Mouse (Mus musculus): Measurements from ENCODE around the gene Tacr2. TPM values are rescaled to one million over a fixed set of nuclear protein-coding genes. Genes with fewer than 3 reads are reported as not detected.

Gene Tacr2
- polyA plus RNA-seq, 1 experiment from 2014 or later, result 0.98 TPM

- no peaks in the 10 kb centered on the region for H3K9me3 ChIP-seq (ENCODE audit: control insufficient read depth, low read length)
- H3K4me2 ChIP-seq (ENCODE audit: low read depth, low read length), result no peak overlapping the region
- no peak overlapping the region for H3K9ac ChIP-seq (ENCODE audit: low read depth, low read length)
- WGBS, result 76% methylated on average over 3 of the region's 3 CpGs
- H3K27ac ChIP-seq (ENCODE audit: low read length), result no peak overlapping the region
- H3K27me3 ChIP-seq (replicated peaks; ENCODE audit: control insufficient read depth, insufficient read depth, low read length), result no peaks in the 10 kb centered on the region
- H3K36me3 ChIP-seq (ENCODE audit: control insufficient read depth, insufficient read depth, low read length), result no peaks in the 10 kb centered on the region
- H3K4me1 ChIP-seq (ENCODE audit: control insufficient read depth, insufficient read depth, low read length), result peaks cover 31% of the 10 kb centered on the region
- no peak for ATAC-seq
- no peak overlapping the region for H3K4me3 ChIP-seq (ENCODE audit: low read length)
Observed at GRCm38 (mm10) chr10:62231811-62232210, 20.4 kb upstream of the Tacr2 start.

- Histone ChIP-seq H3K4me3 (ENCODE audit: low read length) (no peak overlapping the region), H3K27me3 (replicated peaks; ENCODE audit: control insufficient read depth, insufficient read depth, low read length) (no peaks in the 10 kb centered on the region), H3K9me3 (ENCODE audit: control insufficient read depth, low read length) (no peaks in the 10 kb centered on the region), H3K4me2 (ENCODE audit: low read depth, low read length) (no peak overlapping the region), H3K9ac (ENCODE audit: low read depth, low read length) (no peak overlapping the region), H3K27ac (ENCODE audit: low read length) (no peak overlapping the region), H3K36me3 (ENCODE audit: control insufficient read depth, insufficient read depth, low read length) (no peaks in the 10 kb centered on the region), H3K4me1 (ENCODE audit: control insufficient read depth, insufficient read depth, low read length) (peaks cover 13% of the 10 kb centered on the region; the same call in 1 of the 2 replicates)
- WGBS, result 89% methylated on average over 6 of the region's 6 CpGs
- ATAC-seq, result no peak
Observed at GRCm38 (mm10) chr10:62236165-62236564, 16.1 kb upstream of the Tacr2 start.

- H3K9me3 ChIP-seq (ENCODE audit: control insufficient read depth, low read length), result no peaks in the 10 kb centered on the region
- H3K9ac ChIP-seq (ENCODE audit: low read depth, low read length), result no peak overlapping the region
- no peaks in the 10 kb centered on the region for H3K27me3 ChIP-seq (replicated peaks; ENCODE audit: control insufficient read depth, insufficient read depth, low read length)
- H3K4me2 ChIP-seq (ENCODE audit: low read depth, low read length), result no peak overlapping the region
- ATAC-seq, result no peak
- no peak overlapping the region for H3K27ac ChIP-seq (ENCODE audit: low read length)
- no peak overlapping the region for H3K4me3 ChIP-seq (ENCODE audit: low read length)
- no peaks in the 10 kb centered on the region for H3K36me3 ChIP-seq (ENCODE audit: control insufficient read depth, insufficient read depth, low read length)
- peaks cover 10% of the 10 kb centered on the region; the same call in 1 of the 2 replicates for H3K4me1 ChIP-seq (ENCODE audit: control insufficient read depth, insufficient read depth, low read length)
- WGBS, result 79% methylated on average over 10 of the region's 10 CpGs
Observed at GRCm38 (mm10) chr10:62237205-62237604, 15.0 kb upstream of the Tacr2 start.

- H3K9ac ChIP-seq (ENCODE audit: low read depth, low read length), result no peak overlapping the region
- WGBS, result 95% methylated on average over 3 of the region's 3 CpGs
- no peaks in the 10 kb centered on the region for H3K27me3 ChIP-seq (replicated peaks; ENCODE audit: control insufficient read depth, insufficient read depth, low read length)
- H3K36me3 ChIP-seq (ENCODE audit: control insufficient read depth, insufficient read depth, low read length), result no peaks in the 10 kb centered on the region
- H3K4me1 ChIP-seq (ENCODE audit: control insufficient read depth, insufficient read depth, low read length), result no peaks in the 10 kb centered on the region
- H3K4me2 ChIP-seq (ENCODE audit: low read depth, low read length), result no peak overlapping the region
- no peak for ATAC-seq
- H3K27ac ChIP-seq (ENCODE audit: low read length), result no peak overlapping the region
- H3K4me3 ChIP-seq (ENCODE audit: low read length), result no peak overlapping the region
- no peaks in the 10 kb centered on the region for H3K9me3 ChIP-seq (ENCODE audit: control insufficient read depth, low read length)
Observed at GRCm38 (mm10) chr10:62238688-62239087, 13.6 kb upstream of the Tacr2 start.

DNA sequence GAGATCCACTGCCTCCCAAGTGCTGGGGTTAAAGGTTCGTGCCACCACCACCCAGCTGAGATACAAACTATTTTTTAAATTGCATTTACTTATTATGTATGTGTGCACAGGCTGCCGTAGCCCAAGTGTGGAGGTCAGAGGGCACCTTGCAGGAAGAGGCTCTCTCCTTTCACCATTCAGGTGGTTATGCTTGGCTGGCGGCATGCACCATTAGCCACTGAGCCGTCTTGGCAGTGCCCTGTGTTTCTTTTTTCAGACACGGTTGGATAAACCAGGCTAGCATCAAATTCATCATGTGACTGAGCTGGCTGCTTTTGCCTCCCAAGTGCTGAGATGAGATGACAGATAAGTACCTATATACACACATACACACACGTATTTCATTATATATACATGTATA, 13.0 kb upstream of the Tacr2 start:
- no peak overlapping the region for H3K9ac ChIP-seq (ENCODE audit: low read depth, low read length)
- WGBS, result 48% methylated on average over 6 of the region's 6 CpGs
- H3K4me2 ChIP-seq (ENCODE audit: low read depth, low read length), result no peak overlapping the region
- H3K4me1 ChIP-seq (ENCODE audit: control insufficient read depth, insufficient read depth, low read length), result no peaks in the 10 kb centered on the region
- no peaks in the 10 kb centered on the region for H3K27me3 ChIP-seq (replicated peaks; ENCODE audit: control insufficient read depth, insufficient read depth, low read length)
- no peak for ATAC-seq
- no peaks in the 10 kb centered on the region for H3K9me3 ChIP-seq (ENCODE audit: control insufficient read depth, low read length)
- no peak overlapping the region for H3K27ac ChIP-seq (ENCODE audit: low read length)
- H3K36me3 ChIP-seq (ENCODE audit: control insufficient read depth, insufficient read depth, low read length), result no peaks in the 10 kb centered on the region
- no peak overlapping the region for H3K4me3 ChIP-seq (ENCODE audit: low read length)

DNA sequence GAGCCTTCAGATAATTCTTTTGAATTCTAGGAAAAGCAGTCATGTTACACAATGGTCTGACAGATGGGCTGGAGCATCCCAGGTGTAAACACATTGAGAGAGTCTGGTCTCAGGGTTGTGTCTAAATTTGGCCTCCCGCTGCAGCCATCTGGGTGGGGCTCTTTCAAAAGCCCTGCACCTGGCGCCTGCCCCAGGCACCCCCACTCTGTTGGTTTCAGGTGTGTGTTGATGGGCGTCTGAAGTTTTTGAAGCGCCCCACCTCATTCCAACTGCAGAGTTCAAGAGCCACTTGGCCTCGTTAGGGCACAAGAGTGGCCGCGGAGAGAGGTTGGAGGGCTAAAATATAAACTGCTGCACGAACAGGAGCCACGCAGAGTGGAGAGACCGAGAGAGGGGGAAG, 9.9 kb upstream of the Tacr2 start:
- Histone ChIP-seq H3K4me1 (ENCODE audit: control insufficient read depth, insufficient read depth, low read length) (no peaks in the 10 kb centered on the region), H3K27me3 (replicated peaks; ENCODE audit: control insufficient read depth, insufficient read depth, low read length) (no peaks in the 10 kb centered on the region), H3K9ac (ENCODE audit: low read depth, low read length) (no peak overlapping the region), H3K36me3 (ENCODE audit: control insufficient read depth, insufficient read depth, low read length) (no peaks in the 10 kb centered on the region), H3K4me3 (ENCODE audit: low read length) (no peak overlapping the region), H3K27ac (ENCODE audit: low read length) (no peak overlapping the region), H3K4me2 (ENCODE audit: low read depth, low read length) (no peak overlapping the region), H3K9me3 (ENCODE audit: control insufficient read depth, low read length) (no peaks in the 10 kb centered on the region)
- no peak for ATAC-seq
- WGBS, result 56% methylated on average over 10 of the region's 10 CpGs

DNA sequence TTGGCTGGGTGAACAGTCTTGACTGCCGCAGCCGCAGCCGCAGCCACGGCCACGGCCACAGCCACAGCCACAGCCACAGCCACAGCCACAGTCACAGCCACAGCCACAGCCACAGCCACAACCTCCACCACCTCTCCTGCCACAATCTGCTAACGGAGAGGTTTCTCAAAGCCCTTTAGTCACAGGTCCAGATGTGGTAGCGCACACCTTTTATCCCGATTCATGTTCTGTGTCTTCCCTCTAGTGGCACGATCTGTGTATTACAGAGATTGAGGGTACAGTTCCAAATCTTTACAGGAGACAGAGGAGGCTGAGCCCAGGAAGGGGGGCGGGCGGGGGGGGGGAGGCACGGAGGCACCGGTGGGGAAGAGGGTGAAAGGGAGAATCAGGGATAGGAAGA, 9.3 kb upstream of the Tacr2 start:
- 0 out of 2 replicates have a peak, but pooled peaks cover 3% of the 10 kb centered on the region for H3K4me1 ChIP-seq (ENCODE audit: control insufficient read depth, insufficient read depth, low read length)
- H3K4me2 ChIP-seq (ENCODE audit: low read depth, low read length), result no peak overlapping the region
- no peaks in the 10 kb centered on the region for H3K27me3 ChIP-seq (replicated peaks; ENCODE audit: control insufficient read depth, insufficient read depth, low read length)
- WGBS, result 56% methylated on average over 11 of the region's 13 CpGs
- no peaks in the 10 kb centered on the region for H3K9me3 ChIP-seq (ENCODE audit: control insufficient read depth, low read length)
- H3K4me3 ChIP-seq (ENCODE audit: low read length), result no peak overlapping the region
- H3K9ac ChIP-seq (ENCODE audit: low read depth, low read length), result no peak overlapping the region
- H3K27ac ChIP-seq (ENCODE audit: low read length), result no peak overlapping the region
- peak; percentile 40; the same call in 1 of the 2 replicates for ATAC-seq
- no peaks in the 10 kb centered on the region for H3K36me3 ChIP-seq (ENCODE audit: control insufficient read depth, insufficient read depth, low read length)

DNA sequence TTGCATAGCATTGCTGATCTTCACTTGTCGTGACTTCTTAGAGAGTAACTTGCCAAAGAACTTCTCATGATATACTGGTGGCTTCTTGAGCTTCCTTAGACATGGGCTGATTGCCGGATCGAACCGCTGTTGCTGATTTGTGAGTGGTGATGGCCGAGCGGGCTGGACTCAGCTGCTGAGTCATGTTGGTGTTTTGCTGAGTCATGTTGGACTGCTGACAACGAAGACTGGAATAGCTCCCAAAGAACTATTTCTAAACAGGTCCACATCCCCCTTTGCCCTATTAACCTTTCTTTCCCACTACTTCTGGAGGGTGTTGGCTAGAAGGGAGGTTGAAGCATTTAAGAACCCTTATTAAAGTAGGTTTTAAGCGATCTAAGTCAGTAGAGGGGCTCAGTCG, 8.2 kb upstream of the Tacr2 start:
- Histone ChIP-seq H3K36me3 (ENCODE audit: control insufficient read depth, insufficient read depth, low read length) (no peaks in the 10 kb centered on the region), H3K9ac (ENCODE audit: low read depth, low read length) (no peak overlapping the region), H3K27me3 (replicated peaks; ENCODE audit: control insufficient read depth, insufficient read depth, low read length) (no peaks in the 10 kb centered on the region), H3K27ac (ENCODE audit: low read length) (no peak overlapping the region), H3K4me1 (ENCODE audit: control insufficient read depth, insufficient read depth, low read length) (0 out of 2 replicates have a peak, but pooled peaks cover 6% of the 10 kb centered on the region), H3K9me3 (ENCODE audit: control insufficient read depth, low read length) (no peaks in the 10 kb centered on the region), H3K4me3 (ENCODE audit: low read length) (no peak overlapping the region), H3K4me2 (ENCODE audit: low read depth, low read length) (no peak overlapping the region)
- 89% methylated on average over 9 of the region's 9 CpGs for WGBS
- ATAC-seq, result no peak

DNA sequence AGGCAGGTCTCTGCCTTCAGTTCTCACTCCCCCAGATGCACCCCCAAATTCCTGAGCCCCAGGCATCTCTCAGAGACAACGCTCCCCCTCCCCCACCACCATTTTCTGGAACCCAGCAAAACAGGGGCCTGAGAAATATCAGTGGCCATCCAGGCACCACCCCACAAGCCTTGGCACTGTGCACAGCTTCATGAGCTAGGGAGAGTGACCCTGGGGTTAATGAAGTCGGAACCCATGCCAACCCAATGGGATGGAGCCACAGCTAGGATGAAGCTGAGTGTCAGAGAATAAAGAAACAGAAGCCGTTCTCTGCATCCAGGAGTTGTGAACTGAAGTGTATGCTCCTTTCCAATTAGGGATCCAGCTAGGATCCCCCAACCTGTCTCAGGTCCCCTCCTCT, 5.1 kb upstream of the Tacr2 start:
- Histone ChIP-seq H3K36me3 (ENCODE audit: control insufficient read depth, insufficient read depth, low read length) (no peaks in the 10 kb centered on the region), H3K4me2 (ENCODE audit: low read depth, low read length) (no peak overlapping the region), H3K9ac (ENCODE audit: low read depth, low read length) (no peak overlapping the region), H3K9me3 (ENCODE audit: control insufficient read depth, low read length) (no peaks in the 10 kb centered on the region), H3K27ac (ENCODE audit: low read length) (peak overlapping the region; percentile 49; the same call in 1 of the 2 replicates), H3K4me1 (ENCODE audit: control insufficient read depth, insufficient read depth, low read length) (0 out of 2 replicates have a peak, but pooled peaks cover 6% of the 10 kb centered on the region), H3K27me3 (replicated peaks; ENCODE audit: control insufficient read depth, insufficient read depth, low read length) (no peaks in the 10 kb centered on the region), H3K4me3 (ENCODE audit: low read length) (no peak overlapping the region)
- WGBS, result 64% methylated on average over 3 of the region's 3 CpGs
- ATAC-seq, result no peak

DNA sequence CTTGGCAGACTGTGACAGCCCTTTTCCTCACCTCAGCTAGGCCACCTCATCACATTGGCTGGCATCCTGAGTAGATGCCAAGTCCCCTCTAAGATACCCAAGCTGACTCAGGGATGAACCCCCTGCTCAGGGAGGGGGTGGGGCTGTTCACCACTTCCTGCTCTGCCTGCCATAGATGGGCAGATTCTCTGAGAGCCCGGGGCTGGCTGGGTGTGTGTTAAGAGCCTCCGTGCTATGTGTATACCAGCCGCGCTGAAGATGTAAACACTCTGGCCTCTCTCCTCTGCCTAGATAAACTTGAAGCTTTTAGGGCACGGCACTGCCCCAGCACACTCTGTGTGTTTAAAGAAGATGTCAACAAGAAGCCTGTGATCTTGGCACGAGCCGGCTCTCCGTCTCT, 4.4 kb upstream of the Tacr2 start:
- H3K36me3 ChIP-seq (ENCODE audit: control insufficient read depth, insufficient read depth, low read length), result no peaks in the 10 kb centered on the region
- no peaks in the 10 kb centered on the region for H3K27me3 ChIP-seq (replicated peaks; ENCODE audit: control insufficient read depth, insufficient read depth, low read length)
- peak; percentile 82 for ATAC-seq
- no peak overlapping the region for H3K4me3 ChIP-seq (ENCODE audit: low read length)
- no peaks in the 10 kb centered on the region for H3K9me3 ChIP-seq (ENCODE audit: control insufficient read depth, low read length)
- WGBS, result 16% methylated on average over 8 of the region's 8 CpGs
- peak overlapping the region; percentile 54 for H3K27ac ChIP-seq (ENCODE audit: low read length)
- H3K4me1 ChIP-seq (ENCODE audit: control insufficient read depth, insufficient read depth, low read length), result 0 out of 2 replicates have a peak, but pooled peaks cover 6% of the 10 kb centered on the region
- H3K9ac ChIP-seq (ENCODE audit: low read depth, low read length), result 0 out of 2 replicates have a peak overlapping the region, but pooled peaks have one; percentile 16
- H3K4me2 ChIP-seq (ENCODE audit: low read depth, low read length), result no peak overlapping the region
